In the genomic region with DNA sequence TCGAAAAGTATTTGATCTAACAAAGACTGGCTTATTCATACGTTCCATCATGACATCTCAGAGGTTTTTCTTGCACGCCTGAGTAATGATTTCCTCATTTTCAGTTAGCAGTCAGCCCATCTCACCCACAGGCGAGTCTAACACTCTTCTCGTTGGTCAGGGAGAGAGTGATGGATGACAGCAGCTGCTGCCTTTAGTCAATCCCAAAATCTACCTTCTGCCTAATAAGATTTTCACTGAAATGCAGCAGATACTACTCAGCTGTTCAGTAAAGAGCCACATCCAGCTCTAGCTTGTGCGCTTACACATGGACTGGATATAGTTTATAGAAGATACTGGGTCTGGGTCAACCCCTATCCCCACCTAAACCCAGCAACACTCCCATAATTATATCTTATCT, we compare ENCODE assay signal across 29 mouse cellular contexts. TPM values are rescaled to one million over a fixed set of nuclear protein-coding genes. Genes with fewer than 3 reads are reported as not detected.
A peak's percentile ranks its signal among the peaks of the same experiment; 100 is the strongest.
DNase-seq lines count a peak whose midpoint lies in the region; ATAC-seq and TF ChIP-seq lines count a peak whose summit lies in the region.
"Had no signal": no experiment of that assay in that cellular context is flagged by ENCODE, and none has a peak within 500 bp of the region (broad histone marks: within the 10 kb centered on the region; RNA-seq: fewer than 3 reads in every experiment).

No protein-coding gene starts in this region.

- no peak overlapping the region for H3K4me3 ChIP-seq in limb, embryonic 13.5 days
- no peak overlapping the region for H3K4me3 ChIP-seq in limb, embryonic 10.5 days
- H3K4me3 ChIP-seq in CH12.LX (replicated peaks in 1 of 3; ENCODE audit: low read depth in 2 of 3, low read length in 2 of 3, poor library complexity in 1 of 3), result no peak overlapping the region
- no peak overlapping the region for H3K4me3 ChIP-seq in myocyte
- H3K4me3 ChIP-seq: embryonic facial prominence, embryonic 12.5 days; erythroblast, embryonic 14.5 days; forebrain, embryonic 12.5 days; forebrain, embryonic 15.5 days; hindbrain, embryonic 12.5 days; hindbrain, embryonic 15.5 days; intestine, embryonic 15.5 days had no signal

- dilution Hi-C loops in CH12.LX (cut with MboI; ENCODE audit: extremely low pct_ligation_motif_present, extremely low pct_unique_long_range_greater_than_20kb, low sequenced_read_pairs), result no loop called here

- in situ Hi-C loops in CH12.LX (cut with MboI; ENCODE audit: low pct_ligation_motif_present, low pct_unique_long_range_greater_than_20kb, low sequenced_read_pairs), result no loop called here

- 0 out of 2 replicates have a peak, but pooled peaks have one; percentile 40 for ATAC-seq in limb, embryonic 13.5 days (ENCODE audit: low FRiP score, low read depth)
- ATAC-seq: forebrain, embryonic 15.5 days; intestine, embryonic 15.5 days had no signal

- TF ChIP-seq RAD21 in CH12.LX (IDR thresholded peaks at IDR 0.05; ENCODE audit: low read depth, low read length), result no peak

- H3ac ChIP-seq in myocyte (ENCODE audit: control insufficient read depth, insufficient read length), result no peak overlapping the region

- no peak for TF ChIP-seq CTCF in CH12.LX (conservative IDR thresholded peaks at IDR 0.05 in 1 of 2, IDR thresholded peaks at IDR 0.05 in 1 of 2; ENCODE audit: low read depth in 2 of 2, low read length in 2 of 2)

- no peak overlapping the region for H3K9ac ChIP-seq in limb, embryonic 13.5 days
- H3K9ac ChIP-seq in CH12.LX (ENCODE audit: insufficient read depth, low read depth), result no peak overlapping the region
- H3K9ac ChIP-seq: embryonic facial prominence, embryonic 12.5 days; forebrain, embryonic 12.5 days; forebrain, embryonic 15.5 days; hindbrain, embryonic 12.5 days; hindbrain, embryonic 15.5 days; intestine, embryonic 15.5 days had no signal

- TF ChIP-seq POLR2A in CH12.LX (IDR thresholded peaks at IDR 0.05; ENCODE audit: low read depth, low read length), result no peak
- TF ChIP-seq POLR2A in myocyte (IDR thresholded peaks at IDR 0.05; ENCODE audit: insufficient read length, low read depth), result no peak

- no peaks in the 10 kb centered on the region for H3K36me3 ChIP-seq in limb, embryonic 13.5 days
- H3K36me3 ChIP-seq in limb, embryonic 10.5 days, result no peaks in the 10 kb centered on the region
- no peaks in the 10 kb centered on the region for H3K36me3 ChIP-seq in CH12.LX (replicated peaks in 1 of 2; ENCODE audit: control insufficient read depth in 1 of 2, insufficient read depth in 1 of 2, low read length in 1 of 2)
- H3K36me3 ChIP-seq in myocyte (ENCODE audit: control insufficient read depth, insufficient read depth), result no peaks in the 10 kb centered on the region
- H3K36me3 ChIP-seq: embryonic facial prominence, embryonic 12.5 days; forebrain, embryonic 12.5 days; forebrain, embryonic 15.5 days; hindbrain, embryonic 12.5 days; hindbrain, embryonic 15.5 days; intestine, embryonic 15.5 days had no signal

- H3K27me3 ChIP-seq in limb, embryonic 13.5 days, result no peaks in the 10 kb centered on the region
- H3K27me3 ChIP-seq in limb, embryonic 10.5 days (ENCODE audit: low read depth, poor library complexity, severe bottlenecking), result no peaks in the 10 kb centered on the region
- H3K27me3 ChIP-seq in CH12.LX (replicated peaks), result no peaks in the 10 kb centered on the region
- no peaks in the 10 kb centered on the region for H3K27me3 ChIP-seq in myocyte (ENCODE audit: control insufficient read depth, insufficient read depth, insufficient read length)
- H3K27me3 ChIP-seq: embryonic facial prominence, embryonic 12.5 days; forebrain, embryonic 12.5 days; forebrain, embryonic 15.5 days; hindbrain, embryonic 12.5 days; hindbrain, embryonic 15.5 days; intestine, embryonic 15.5 days had no signal

- H3K9me3 ChIP-seq in limb, embryonic 13.5 days, result no peaks in the 10 kb centered on the region
- no peaks in the 10 kb centered on the region for H3K9me3 ChIP-seq in limb, embryonic 10.5 days (replicated peaks)
- H3K9me3 ChIP-seq in CH12.LX (replicated peaks; ENCODE audit: low read length), result no peaks in the 10 kb centered on the region
- H3K9me3 ChIP-seq: embryonic facial prominence, embryonic 12.5 days; forebrain, embryonic 12.5 days; forebrain, embryonic 15.5 days; hindbrain, embryonic 12.5 days; hindbrain, embryonic 15.5 days; intestine, embryonic 15.5 days had no signal

- H3K27ac ChIP-seq in limb, embryonic 13.5 days, result no peak overlapping the region
- H3K27ac ChIP-seq in limb, embryonic 10.5 days, result no peak overlapping the region
- H3K27ac ChIP-seq in CH12.LX (ENCODE audit: insufficient read depth, low read depth), result no peak overlapping the region
- H3K27ac ChIP-seq: embryonic facial prominence, embryonic 12.5 days; forebrain, embryonic 12.5 days; forebrain, embryonic 15.5 days; hindbrain, embryonic 12.5 days; hindbrain, embryonic 15.5 days; intestine, embryonic 15.5 days had no signal

- TF ChIP-seq EP300 in CH12.LX (IDR thresholded peaks at IDR 0.05; ENCODE audit: low read length), result no peak

- H3K79me2 ChIP-seq in CH12.LX (replicated peaks; ENCODE audit: control insufficient read depth, extremely low read depth, insufficient read depth, poor library complexity, severe bottlenecking) (no peaks in the 10 kb centered on the region), myocyte (ENCODE audit: control insufficient read depth, insufficient read depth) (no peaks in the 10 kb centered on the region)

- 0 out of 2 replicates have a peak, but pooled peaks cover 3% of the 10 kb centered on the region for H3K4me1 ChIP-seq in limb, embryonic 13.5 days
- H3K4me1 ChIP-seq in limb, embryonic 10.5 days, result no peaks in the 10 kb centered on the region
- H3K4me1 ChIP-seq in CH12.LX (ENCODE audit: control insufficient read depth in 1 of 2, insufficient read depth in 2 of 2), result peaks cover 0 to 9% of the 10 kb centered on the region in 2 experiments; a peak in 2 of 4 replicates
- H3K4me1 ChIP-seq: embryonic facial prominence, embryonic 12.5 days; forebrain, embryonic 12.5 days; forebrain, embryonic 15.5 days; hindbrain, embryonic 12.5 days; hindbrain, embryonic 15.5 days; intestine, embryonic 15.5 days had no signal

- no peak overlapping the region for H3K4me2 ChIP-seq in limb, embryonic 13.5 days (replicated peaks)
- H3K4me2 ChIP-seq in CH12.LX (ENCODE audit: insufficient read depth, low read depth, poor library complexity, severe bottlenecking) (no peak overlapping the region), myocyte (ENCODE audit: low read depth) (peak overlapping the region; percentile 41)
- H3K4me2 ChIP-seq: embryonic facial prominence, embryonic 12.5 days; forebrain, embryonic 12.5 days; forebrain, embryonic 15.5 days; heart, embryonic 11.5 days; hindbrain, embryonic 12.5 days; hindbrain, embryonic 15.5 days; intestine, embryonic 15.5 days had no signal

- 68% methylated on average over 6 of the region's 6 CpGs for WGBS in limb, embryonic 13.5 days
- WGBS in limb, embryonic 10.5 days, result 77% methylated on average over 6 of the region's 6 CpGs

- no peak for DNase-seq in limb, embryonic 10.5 days (ENCODE audit: low spot score)
- peak; percentile 25 for DNase-seq in CH12.LX (ENCODE audit: extremely low read depth)
- no peak for DNase-seq in spleen, postnatal 36 days (ENCODE audit: low spot score in 2 of 2)
- DNase-seq in lung, postnatal 14 days, result no peak
- DNase-seq: adrenal gland, adult 2 months; adrenal gland, postnatal 14 days; cerebellum, adult 11 months; cerebellum, adult 2 months; cerebellum, adult 9-11 months; cerebellum, postnatal 25 days; gastrocnemius, postnatal 10 days; gastrocnemius, postnatal 36 days; heart, adult 11 months had no signal

TF ChIP-seq in CH12.LX, 34 proteins besides CTCF, POLR2A, EP300 and RAD21 (continues in another document):
- no peak for TF ChIP-seq PAX5 (IDR thresholded peaks at IDR 0.05; ENCODE audit: low read length)
- TF ChIP-seq ZMIZ1 (IDR thresholded peaks at IDR 0.05; ENCODE audit: low read depth, low read length), result no peak
- TF ChIP-seq MYC (IDR thresholded peaks at IDR 0.05; ENCODE audit: low read depth, low read length), result no peak
- no peak for TF ChIP-seq RCOR1 (conservative IDR thresholded peaks at IDR 0.05; ENCODE audit: low read depth, low read length)
- no peak for TF ChIP-seq ETS1 (conservative IDR thresholded peaks at IDR 0.05; ENCODE audit: low read depth, low read length)
- no peak for TF ChIP-seq SMC3 (IDR thresholded peaks at IDR 0.05; ENCODE audit: low read depth, low read length)
- no peak for TF ChIP-seq HCFC1 (IDR thresholded peaks at IDR 0.05; ENCODE audit: low read depth, low read length)
- TF ChIP-seq KAT2A (IDR thresholded peaks at IDR 0.05; ENCODE audit: insufficient replicate concordance, low read length), result no peak
- TF ChIP-seq MAFK (IDR thresholded peaks at IDR 0.05; ENCODE audit: insufficient replicate concordance, low read length), result no peak
- TF ChIP-seq MAZ (IDR thresholded peaks at IDR 0.05; ENCODE audit: low read depth, low read length), result no peak
- TF ChIP-seq USF1 (IDR thresholded peaks at IDR 0.05; ENCODE audit: low read depth, low read length), result no peak
- TF ChIP-seq ZNF384 (IDR thresholded peaks at IDR 0.05; ENCODE audit: low read depth, low read length), result no peak

TF ChIP-seq in myocyte, 11 proteins besides CTCF, POLR2A, EP300 and RAD21:
- peak; percentile 52 for TF ChIP-seq TCF3 (IDR thresholded peaks at IDR 0.05; ENCODE audit: insufficient read length, low read depth)
- peak; percentile 87 to 97 (median 96) for TF ChIP-seq MYOD1 (IDR thresholded peaks at IDR 0.05; ENCODE audit: control insufficient read depth in 1 of 3, insufficient read length in 2 of 3, low read depth in 2 of 3)
- TF ChIP-seq TCF12 (IDR thresholded peaks at IDR 0.05; ENCODE audit: insufficient read depth, poor library complexity, severe bottlenecking), result peak; percentile 82
- TF ChIP-seq MAX (IDR thresholded peaks at IDR 0.05; ENCODE audit: low read depth), result no peak
- peak; percentile 79; the same call in 1 of the 2 replicates for TF ChIP-seq CEBPB (IDR thresholded peaks at IDR 0.05; ENCODE audit: insufficient read depth, poor library complexity, severe bottlenecking)
- TF ChIP-seq SRF (IDR thresholded peaks at IDR 0.05; ENCODE audit: control insufficient read depth, insufficient read length, low read depth), result no peak
- TF ChIP-seq E2F4 (IDR thresholded peaks at IDR 0.05; ENCODE audit: insufficient read depth), result no peak
- TF ChIP-seq MYOG (IDR thresholded peaks at IDR 0.05; ENCODE audit: control insufficient read depth in 1 of 3, insufficient read depth in 1 of 3, insufficient read length in 2 of 3, low read depth in 2 of 3), result peak in 1 of 3 experiments; percentile 17
- TF ChIP-seq USF1 (IDR thresholded peaks at IDR 0.05; ENCODE audit: low read depth), result no peak
- TF ChIP-seq REST (IDR thresholded peaks at IDR 0.05; ENCODE audit: insufficient read depth, insufficient read length), result no peak
- TF ChIP-seq POLR2AphosphoS2 (IDR thresholded peaks at IDR 0.05; ENCODE audit: insufficient read length, low read depth), result no peak

RNA-seq across cellular contexts. Expression of gene Vgll2, which starts 40.7 kb away (rescaled TPM):
- polyA plus RNA-seq in limb, embryonic 13.5 days (2015; fragmentation: Nextera tagmentation; extraction: Ambion mirVana), result 31.1 and 31.9 TPM in 2 replicates
- 1.2 and 4.2 TPM in 2 replicates for polyA plus RNA-seq in limb, embryonic 10.5 days (2016; fragmentation: Nextera tagmentation; extraction: Ambion mirVana)
- not detected in 2 replicates for total RNA-seq in CH12.LX (2012; rRNA removed)
- total RNA-seq in CH12.LX (2014; rRNA removed), result not detected in 2 replicates
- not detected in 2 replicates for polyA plus RNA-seq in CH12.LX (2012; ENCODE audit: insufficient read length, low read depth)
- polyA plus RNA-seq in myocyte (2012; fragmentation: generic; extraction: Trizol), result 23.1 TPM
- total RNA-seq: adrenal gland, adult 2 months; adrenal gland, postnatal 14 days; common myeloid progenitor, adult 5-6 weeks; heart, postnatal 25 days; hematopoietic stem cell, adult 5-6 weeks; MEL had no signal
- polyA plus RNA-seq: cerebellum, adult 2 months; erythroblast, embryonic 14.5 days; heart, embryonic 14.5 days; heart, postnatal 0 days had no signal
